Mouse (Mus musculus) thymus, adult 2 months (tissue): ENCODE measurements around the gene Cnnm1.
"Not testable (repeated sequence)": the region's sequence is repeated elsewhere in the genome, so short reads cannot be mapped to it uniquely, and the experiment has no call there.

Experiments used
- CTCF ChIP-seq: fragments of 200-500 bp; IDR thresholded peaks from 2 replicates; pipeline ENCODE4 v1.5.1; 2012; ENCODE audit warnings: mild to moderate bottlenecking, control low read depth, low read length, moderate library complexity, borderline replicate concordance; ENCODE audit not compliant: control insufficient read depth, poor library complexity, insufficient read depth; ENCODE audit errors: extremely low read depth
- POLR2A ChIP-seq: fragments of 200-500 bp; IDR thresholded peaks from 2 replicates; pipeline ENCODE4 v1.6.1; 2012; ENCODE audit warnings: mild to moderate bottlenecking, low read length, control low read depth, moderate library complexity; ENCODE audit not compliant: control insufficient read depth, poor library complexity, insufficient read depth; ENCODE audit errors: extremely low read depth

GRCm38 (mm10) chr19:43503593-43503992, 63.4 kb downstream of the Cnnm1 start:
- not testable (repeated sequence) for TF ChIP-seq CTCF, POLR2A
